Mouse (Mus musculus) kidney, adult 18-20 months (tissue): ENCODE measurements around the gene Syne2.
"Not testable (repeated sequence)": the region's sequence is repeated elsewhere in the genome, so short reads cannot be mapped to it uniquely, and the experiment has no call there.

Experiments used
- DNase-seq: peaks from one replicate; pipeline ENCODE4 v3.0.0; 2021

The Syne2 gene

DNA sequence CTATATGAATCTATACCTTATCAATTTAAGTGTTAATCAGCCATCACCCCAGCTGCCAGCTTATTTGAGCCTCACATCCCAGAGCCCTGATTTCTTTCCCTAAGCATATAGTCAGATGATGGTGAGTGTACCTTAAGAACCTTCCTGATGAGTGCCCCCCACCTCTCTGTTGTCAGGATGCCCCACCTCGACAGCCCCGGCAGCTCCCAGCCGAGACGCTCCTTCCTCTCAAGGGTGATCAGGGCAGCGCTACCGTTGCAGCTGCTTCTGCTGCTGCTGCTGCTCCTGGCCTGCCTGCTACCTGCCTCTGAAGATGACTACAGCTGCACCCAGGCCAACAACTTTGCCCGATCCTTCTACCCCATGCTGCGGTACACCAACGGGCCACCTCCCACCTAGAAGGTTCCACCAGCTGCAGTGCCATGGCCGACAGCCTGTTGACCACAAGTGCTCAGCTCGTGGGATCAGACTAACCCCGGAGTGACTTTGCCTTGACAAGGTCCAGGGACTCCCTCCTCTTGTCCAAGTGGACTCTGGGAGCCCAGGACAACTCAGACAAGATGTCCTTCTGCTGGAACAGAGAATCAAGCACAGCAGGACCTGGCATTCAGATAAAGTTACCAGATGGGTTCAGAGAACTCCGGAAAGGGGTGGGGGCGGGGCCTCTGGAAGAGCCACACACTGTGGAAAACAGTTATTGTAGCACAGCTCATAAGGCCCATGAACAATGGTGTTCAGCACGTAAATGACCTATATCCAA, 291.9 kb downstream of the Syne2 start:
- DNase-seq = no peak

DNA sequence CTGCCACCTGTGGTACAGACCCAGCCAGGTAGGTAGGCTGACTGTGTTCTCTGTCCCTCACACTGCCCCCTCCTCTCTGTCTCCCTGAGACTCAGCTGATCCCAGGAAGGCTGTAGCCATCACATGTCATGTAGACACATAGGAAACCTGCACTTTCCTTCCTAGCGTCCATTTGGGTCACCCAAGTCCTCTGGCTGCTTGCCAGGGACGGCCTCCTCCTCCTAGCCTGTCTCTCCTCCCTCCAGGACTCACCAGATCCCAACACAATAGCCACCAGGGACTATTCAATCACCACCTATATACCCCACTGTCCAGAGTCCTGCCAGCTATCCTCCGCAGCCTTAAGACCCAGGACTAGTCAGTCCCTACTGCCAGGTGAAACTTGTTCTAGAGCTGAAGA, 293.1 kb downstream of the Syne2 start:
- DNase-seq = no peak

DNA sequence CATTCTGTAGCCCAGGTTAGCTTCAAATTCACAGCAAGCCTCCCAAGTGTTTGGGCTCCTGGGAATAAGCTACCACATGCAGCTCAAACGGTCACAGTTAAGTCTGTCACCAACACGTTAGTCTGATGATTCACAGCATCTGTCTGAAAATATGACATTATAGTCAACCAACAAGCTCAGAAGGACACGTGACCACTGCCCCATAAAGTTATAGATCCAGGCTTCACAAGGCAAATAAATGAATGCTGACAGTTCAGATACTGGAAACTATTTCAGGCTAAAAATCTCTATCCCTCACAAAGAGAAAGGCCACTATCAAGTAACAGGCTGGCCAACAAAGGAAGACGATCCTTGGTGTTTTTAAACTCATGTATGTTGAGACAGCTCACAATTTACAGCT, 298.6 kb downstream of the Syne2 start:
- no peak for DNase-seq

DNA sequence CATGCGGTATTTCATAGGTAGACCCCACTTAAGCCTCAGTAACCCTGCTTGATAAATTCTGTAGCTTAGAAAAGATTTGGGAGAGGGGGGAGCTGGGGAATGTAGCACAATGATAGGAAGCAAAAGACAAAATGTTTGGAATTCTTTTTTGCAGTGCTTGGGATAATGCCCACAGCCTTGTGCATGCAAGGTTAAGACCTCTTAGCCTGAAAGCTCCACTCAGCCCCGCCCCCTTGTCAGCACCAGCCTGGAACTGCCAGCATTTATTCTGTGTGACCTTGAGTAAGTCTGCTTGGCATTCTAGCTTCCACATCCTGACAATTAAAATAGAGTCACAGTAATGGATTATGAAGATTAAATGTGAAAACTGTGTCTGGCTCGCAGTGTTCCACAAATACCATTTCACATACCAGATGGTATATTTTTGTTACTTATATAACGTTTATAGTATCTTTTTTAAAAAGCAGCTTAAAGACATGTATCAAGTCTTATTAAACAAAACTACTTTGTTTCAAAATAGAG, 299.8 kb downstream of the Syne2 start:
- DNase-seq = peak; percentile 48

DNA sequence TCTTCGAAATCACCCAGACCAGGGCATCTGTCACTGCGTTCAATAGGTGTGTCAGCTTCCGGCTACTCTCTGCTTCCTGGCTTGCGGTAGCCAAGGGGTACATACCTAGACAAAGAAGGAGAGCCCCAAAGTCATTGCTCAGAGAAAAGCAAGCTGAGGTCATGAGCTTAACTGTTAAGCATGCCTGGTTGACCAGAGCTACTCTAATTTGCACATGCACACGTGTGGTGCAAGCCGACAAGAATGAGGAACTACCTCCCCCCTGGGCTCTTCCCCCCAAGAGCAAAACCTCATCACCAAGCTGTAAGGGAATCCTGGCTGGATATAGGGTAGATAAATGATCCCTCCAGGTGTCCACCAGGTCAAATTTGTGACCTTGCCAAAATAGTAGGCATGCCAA, 305.3 kb downstream of the Syne2 start:
- no peak for DNase-seq

DNA sequence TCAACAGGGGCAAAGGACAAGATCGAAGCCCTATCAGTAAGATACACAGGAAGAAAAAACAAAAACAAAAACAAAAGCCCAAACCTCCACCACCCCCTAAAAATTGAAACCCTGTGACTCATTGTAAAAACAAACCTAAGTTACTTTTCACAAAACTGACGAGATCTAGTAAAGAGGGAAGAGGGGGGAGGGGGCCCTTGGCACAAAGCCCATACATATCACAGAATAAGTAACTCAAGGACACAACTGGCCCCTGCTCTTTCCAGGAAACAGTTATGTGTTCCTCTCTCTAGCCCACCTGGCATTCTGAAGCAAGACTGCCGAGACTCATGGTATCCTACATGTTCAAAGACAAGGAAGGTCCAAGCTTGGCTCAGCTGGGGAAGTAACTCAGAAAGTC, 310.4 kb downstream of the Syne2 start:
- DNase-seq = no peak

DNA sequence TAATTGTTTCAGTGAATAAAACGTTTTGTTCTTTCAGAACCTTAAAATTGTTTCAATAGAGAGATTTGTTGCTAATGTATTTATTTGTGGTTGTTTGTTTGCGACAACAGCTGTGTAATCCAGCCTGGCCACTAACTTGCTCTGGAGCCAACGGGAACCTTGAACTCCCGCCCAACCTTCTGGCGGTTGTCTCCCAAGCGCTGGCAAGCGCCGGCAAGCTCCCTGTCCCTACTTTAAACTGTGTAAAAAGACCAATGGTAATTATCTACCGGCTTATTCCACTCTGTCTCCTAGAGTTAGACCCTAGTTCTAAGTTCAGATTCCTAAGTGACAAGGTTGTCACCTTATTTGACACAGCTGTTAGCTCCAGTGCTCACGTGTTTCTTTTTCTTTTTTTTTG, 310.9 kb downstream of the Syne2 start:
- no peak for DNase-seq

DNA sequence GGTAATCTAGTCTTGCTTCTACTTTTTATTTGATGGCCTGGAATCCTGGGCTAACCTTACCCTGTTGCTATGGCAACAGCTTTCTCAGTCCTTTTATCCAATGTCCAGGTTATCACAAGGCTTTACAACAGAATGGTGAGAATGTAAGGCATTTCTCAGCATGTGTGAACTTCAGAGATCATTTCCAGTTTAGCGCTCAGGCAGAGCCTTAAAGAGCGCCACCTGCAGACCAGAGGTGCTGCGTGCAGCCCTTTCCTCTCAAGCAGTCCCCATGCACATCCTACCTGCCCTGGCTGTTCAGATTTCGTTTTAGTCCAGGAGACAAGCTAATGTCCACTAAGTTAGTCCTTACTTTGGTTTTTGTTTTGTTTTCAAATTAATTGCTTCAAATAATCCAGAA, 312.3 kb downstream of the Syne2 start:
- peak; percentile 23 for DNase-seq

DNA sequence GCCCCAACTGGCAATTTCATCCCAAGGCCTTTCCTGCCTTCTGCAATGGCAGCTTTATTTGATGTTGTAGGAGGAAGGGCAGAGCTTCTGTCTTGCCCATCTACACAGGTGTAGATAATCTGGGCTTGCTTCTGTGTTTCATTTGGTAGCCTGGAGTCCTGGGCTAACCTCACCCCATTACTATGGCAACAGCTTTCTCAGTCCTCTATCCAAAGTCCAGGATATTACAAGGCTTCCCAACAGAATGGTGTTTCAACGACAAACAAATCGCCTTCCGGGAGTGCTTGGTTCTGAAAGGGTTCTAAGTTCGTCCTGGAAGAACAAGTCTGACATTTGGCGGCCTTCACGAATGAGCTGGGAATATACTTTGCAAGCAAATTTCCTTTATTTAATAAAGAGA, 313.0 kb downstream of the Syne2 start:
- DNase-seq = no peak

DNA sequence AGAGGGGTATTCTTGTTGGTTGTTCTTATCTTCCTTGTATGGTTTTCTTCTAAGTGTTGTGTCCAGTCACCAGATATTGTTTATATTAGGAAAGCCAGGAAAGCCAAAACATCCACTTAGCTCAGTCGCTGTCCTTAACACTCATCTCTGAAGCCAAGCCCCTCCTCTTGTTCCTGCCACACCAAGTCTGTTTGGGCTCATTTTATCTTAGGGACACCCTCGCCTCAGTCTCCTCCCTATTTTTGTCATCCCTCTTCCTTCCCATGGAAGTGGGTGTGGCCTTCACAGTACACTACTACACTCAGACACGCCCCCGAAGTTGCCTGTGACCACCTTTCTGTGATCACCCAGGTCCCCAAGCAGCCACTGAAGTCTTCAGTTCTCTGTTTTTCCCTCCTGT, 314.7 kb downstream of the Syne2 start:
- DNase-seq = no peak

DNA sequence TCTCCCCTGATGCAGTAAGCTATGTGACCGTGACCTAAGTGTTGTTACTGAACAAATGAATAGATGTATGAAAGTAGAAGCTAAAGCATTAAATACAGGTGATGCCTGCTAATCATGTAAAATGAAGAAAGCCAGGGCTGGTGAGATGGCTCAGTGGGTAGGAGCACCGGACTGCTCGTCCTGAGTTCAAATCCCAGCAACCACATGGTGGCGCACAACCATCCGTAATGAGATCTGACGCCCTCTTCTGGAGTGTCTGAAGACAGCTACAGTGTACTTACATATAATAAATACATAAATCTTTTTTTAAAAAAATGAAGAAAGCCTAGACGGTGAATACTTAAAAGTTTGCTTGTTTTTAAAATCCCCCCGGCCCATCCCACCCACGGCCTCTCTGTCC, 315.1 kb downstream of the Syne2 start:
- DNase-seq = not testable (repeated sequence)

DNA sequence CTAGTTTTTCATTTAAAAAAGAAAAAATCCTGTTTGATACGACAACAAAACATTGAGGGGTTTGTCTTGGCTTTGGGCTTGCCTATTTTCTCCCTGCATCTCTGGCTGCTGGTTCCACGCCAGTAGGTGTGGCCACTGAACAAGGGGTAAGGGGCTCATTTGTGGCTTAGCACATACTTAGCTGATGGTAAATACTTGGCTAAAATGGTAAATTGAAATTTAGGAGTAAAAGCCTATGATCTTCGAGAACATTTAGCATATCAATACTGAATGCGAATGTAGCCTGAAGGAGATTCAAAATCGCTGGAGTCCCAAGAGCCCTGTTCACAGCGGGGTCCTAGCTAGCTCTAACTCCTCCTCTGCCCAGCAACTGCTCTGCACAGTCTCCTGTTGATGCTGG, 318.8 kb downstream of the Syne2 start:
- DNase-seq = no peak

DNA sequence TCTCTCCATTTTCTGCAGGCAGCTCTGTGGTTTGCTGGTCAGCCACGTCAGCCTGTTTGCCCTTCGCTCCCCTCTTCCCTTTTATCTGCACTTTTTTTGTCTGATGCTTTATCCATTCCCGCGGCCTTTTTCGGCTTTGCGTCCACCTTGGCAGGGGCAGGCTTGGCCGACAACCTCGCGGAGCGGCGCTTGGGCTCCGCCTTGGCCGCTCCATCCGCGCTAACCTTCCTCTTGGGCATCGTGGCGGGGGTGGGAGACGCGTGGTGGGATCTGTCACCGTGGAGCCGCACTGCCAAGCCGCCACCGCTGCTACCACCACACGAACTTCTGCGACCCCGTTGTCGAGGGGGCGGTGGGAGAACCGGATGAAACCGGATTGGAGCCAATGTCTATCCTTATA, 334.5 kb downstream of the Syne2 start:
- not testable (repeated sequence) for DNase-seq
